Mouse (Mus musculus) inflammation-experienced regulatory T-cells, adult 6 months (primary cell): ENCODE results near the gene Pstpip1. TPM values are rescaled to one million over a fixed set of nuclear protein-coding genes. Genes with fewer than 3 reads are reported as not detected.
A peak's percentile ranks its signal among the peaks of the same experiment; 100 is the strongest.

ENCODE experiments used
- ATAC-seq: one replicate; pipeline ENCODE4 v1.8.0; 2017
- polyA plus RNA-seq, 3 experiments: library from polyadenylated mRNA; unstranded; fragments of 100-300 nt; shearing (Covaris generic); gene quantifications; one replicate each; pipeline ENCODE4 v1.2.1; 2017

Pstpip1 gene
- 10 to 100 TPM; 38.5 to 48.0 (median 46.2) TPM for polyA plus RNA-seq

DNA sequence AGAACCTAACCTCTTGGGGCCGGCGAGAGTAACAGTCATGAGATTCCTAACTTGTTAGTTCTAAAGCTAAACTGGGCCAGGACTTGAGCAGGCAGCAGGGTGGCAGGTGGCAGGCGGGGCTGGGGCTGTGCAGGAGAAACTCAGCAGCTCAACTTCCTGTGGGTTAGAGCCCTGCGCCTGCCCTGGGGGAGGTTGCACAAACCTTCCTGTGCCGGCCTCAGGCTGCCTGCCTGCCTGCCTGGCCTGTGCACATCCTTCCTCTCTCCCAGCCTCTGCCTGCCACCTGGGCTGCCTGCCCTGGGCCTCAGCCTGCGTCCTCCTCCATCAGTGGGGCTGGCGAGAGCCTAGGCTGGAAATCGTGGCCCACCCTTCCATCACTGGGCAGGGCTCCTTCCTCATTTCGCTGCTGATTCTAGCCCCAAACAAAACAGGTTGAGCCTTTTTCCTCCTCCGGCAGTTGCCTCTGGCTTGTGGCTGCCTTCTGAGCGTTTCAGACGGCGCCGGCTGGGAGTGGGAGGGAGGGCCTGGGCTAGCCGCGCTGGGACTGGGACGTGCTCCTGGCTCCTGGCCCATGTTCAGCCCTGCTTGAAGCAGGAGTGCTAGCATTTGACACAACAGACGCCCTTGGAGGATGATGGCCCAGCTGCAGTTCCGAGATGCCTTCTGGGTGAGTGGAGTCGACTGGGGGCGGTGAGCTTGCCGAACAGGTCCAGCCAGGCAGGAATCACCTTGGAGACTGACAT lies at the start of gene Pstpip1:
TSS of gene Pstpip1 (plus strand) at position 185 of the 743 bp plus-strand sequence.
- peak; percentile 95 for ATAC-seq

- peak; percentile 99 for ATAC-seq
Measured at GRCm38 (mm10) chr9:56041372-56042180, 48.2 kb upstream of the Pstpip1 start, which contains the start of gene Rcn2. Gene Rcn2 (plus strand): TSS chr9:56041845.

- ATAC-seq = peak; percentile 24
Measured at GRCm38 (mm10) chr9:56042181-56042621, 47.6 kb upstream of the Pstpip1 start.

GRCm38 (mm10) chr9:56053796-56054195 lies 36.0 kb upstream of the Pstpip1 start:
- no peak for ATAC-seq

GRCm38 (mm10) chr9:56056147-56056546 lies 33.6 kb upstream of the Pstpip1 start:
- ATAC-seq = no peak

- ATAC-seq = no peak
Measured at GRCm38 (mm10) chr9:56062336-56062735, 27.4 kb upstream of the Pstpip1 start.

DNA sequence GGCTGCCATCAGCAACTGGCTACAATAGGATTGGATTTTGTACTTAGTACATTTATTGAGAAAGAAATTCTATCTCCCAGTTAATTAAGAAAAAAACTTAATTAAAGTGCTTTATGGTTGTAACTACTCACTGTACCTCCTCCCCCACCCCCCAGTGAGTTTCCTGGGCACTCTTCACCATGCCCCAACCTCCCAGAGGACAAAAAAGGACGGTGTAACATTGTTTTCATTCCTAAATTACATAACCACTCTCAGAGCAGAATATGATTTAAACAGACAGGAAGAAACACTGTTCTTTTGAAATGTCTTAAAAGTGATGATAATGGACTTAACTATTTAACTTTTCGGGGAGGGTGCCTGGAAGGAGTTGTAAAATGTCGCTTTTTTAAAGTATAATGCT lies 24.8 kb upstream of the Pstpip1 start:
- ATAC-seq = no peak

- no peak for ATAC-seq
Measured at GRCm38 (mm10) chr9:56067964-56068363, 21.8 kb upstream of the Pstpip1 start.

- ATAC-seq = no peak
Measured at GRCm38 (mm10) chr9:56068630-56069029, 21.1 kb upstream of the Pstpip1 start.

GRCm38 (mm10) chr9:56072861-56073260 lies 16.9 kb upstream of the Pstpip1 start:
- ATAC-seq = no peak

- ATAC-seq = no peak
Measured at GRCm38 (mm10) chr9:56074863-56075262, 14.9 kb upstream of the Pstpip1 start.

DNA sequence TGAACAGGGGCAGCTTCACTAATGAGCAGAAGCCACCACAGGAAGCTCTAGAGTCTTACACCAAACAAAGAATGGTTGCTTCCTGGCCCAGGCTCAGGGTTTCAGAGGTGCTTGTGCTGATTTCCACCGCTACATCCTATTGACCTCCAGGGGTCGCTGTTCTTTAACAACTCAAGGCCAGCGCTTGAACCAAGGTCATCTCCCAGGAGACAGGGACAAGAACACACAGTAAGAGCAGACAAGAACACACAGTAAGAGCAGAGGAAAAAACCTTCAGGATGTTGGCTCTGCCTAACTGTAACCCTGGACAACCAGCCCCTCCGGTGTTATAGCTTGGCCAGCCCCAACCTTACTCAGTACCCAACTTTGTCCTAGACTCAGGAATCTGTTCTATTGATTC lies 14.5 kb upstream of the Pstpip1 start:
- peak; percentile 84 for ATAC-seq

DNA sequence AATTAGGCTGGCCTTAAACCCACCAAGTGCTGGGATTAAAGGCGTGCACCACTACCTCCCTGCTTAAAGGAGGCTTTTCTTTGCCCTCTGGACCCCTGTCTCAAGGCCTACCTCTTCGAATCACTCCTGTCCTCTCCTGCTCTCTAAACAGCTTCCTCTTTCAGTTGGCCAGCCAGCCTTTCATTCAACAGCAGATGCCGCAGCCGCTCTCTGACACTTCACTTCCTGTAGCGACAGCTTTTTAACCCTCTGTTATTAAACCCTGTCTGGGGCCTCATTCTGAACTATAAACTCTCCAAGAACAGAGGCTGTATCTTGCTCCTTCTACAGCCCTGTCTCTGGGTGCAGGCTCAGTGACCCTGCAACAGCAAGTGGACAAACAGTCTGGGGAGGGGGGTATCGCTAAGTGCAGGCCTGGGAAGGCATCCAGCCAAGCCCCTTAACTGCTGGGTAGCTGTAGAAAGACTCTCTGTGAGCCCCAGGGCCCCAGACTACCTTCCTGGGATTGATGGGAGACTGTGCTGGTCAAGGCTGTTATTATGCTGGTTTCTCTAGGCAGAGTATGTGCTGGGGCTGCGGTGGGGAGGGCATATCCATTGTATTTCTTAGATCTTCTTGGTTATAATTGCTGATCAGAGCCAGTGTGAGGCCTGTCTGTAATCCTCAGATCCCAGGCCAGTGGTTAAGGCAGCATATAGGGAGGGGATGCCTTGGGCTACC lies 13.7 kb upstream of the Pstpip1 start:
- ATAC-seq = peak; percentile 86

DNA sequence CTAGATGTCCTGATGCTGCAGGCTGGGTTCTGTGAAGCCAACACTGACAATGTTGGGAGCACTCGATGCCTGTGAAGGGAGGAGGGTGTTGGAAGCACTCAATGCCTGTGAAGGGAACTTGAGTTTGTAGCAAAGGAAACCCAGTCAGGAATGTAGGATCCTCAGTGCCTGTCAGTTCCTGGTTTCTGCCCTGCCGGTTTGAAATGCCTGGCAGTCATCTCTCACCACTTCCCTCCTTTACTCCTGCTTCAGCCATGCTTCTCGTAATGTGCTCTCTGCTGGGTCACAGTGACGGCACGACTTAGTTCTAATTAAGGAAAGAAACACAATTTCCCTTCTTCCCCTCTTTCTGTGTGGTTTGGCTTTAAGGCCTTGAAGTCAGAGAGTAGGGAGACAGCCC lies 10.2 kb upstream of the Pstpip1 start:
- ATAC-seq = no peak

GRCm38 (mm10) chr9:56086524-56086923 lies 3.2 kb upstream of the Pstpip1 start:
- ATAC-seq = no peak

DNA sequence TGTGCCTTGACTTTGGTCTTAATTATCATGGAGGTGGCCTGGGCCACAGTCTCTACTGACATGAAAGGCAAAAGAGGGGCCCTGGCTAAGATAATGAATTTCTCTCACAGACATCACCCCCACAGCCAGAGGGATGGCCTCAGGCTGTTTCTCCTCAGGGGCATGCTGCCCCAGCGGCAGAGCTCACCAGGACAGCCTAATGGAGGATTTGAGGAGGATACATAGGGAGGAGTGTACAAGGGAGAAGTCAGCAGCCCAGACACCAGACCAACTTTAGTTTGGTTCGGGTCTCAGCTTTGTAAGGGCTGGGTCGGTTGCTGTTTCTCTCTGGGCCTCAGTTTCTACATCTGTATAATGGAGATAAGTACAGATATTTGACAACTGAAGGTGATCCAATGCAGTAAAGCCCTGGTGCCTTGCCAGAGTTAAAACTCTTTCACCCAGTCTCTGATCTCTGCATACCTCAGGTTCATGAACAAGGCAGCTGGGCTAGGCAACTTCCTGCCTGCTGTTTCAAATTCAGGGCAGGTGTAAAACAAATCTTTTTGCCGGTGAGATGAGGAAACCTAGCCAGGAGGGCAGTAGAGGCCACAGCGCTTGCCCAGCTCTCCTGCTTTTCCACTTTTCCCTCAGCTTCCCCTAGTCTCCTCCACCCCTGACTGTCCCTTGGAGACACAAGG lies 924 bp downstream of the Pstpip1 start:
- peak; percentile 31 for ATAC-seq

DNA sequence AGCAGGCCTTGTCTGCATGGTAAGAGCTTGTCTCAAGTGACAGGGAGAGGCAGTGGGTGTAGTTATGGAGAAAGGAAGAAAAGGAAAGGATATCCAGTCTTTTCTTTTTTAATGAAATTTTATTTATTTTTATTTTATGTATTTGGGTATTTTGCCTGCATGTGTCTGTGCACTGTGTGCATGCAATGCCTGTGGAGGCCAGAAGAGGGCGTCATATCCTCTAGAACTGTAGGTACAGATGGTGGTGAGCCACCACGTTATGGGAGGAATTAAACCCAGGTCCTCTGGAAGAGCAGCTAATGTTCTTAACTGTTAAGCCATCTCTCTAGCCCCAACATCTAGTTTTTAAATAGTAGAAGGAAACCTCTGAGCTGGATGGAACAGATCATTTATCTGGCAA lies 2.3 kb downstream of the Pstpip1 start:
- ATAC-seq = no peak

- peak; percentile 74 for ATAC-seq
Measured at GRCm38 (mm10) chr9:56097584-56098298, 8.0 kb downstream of the Pstpip1 start.

DNA sequence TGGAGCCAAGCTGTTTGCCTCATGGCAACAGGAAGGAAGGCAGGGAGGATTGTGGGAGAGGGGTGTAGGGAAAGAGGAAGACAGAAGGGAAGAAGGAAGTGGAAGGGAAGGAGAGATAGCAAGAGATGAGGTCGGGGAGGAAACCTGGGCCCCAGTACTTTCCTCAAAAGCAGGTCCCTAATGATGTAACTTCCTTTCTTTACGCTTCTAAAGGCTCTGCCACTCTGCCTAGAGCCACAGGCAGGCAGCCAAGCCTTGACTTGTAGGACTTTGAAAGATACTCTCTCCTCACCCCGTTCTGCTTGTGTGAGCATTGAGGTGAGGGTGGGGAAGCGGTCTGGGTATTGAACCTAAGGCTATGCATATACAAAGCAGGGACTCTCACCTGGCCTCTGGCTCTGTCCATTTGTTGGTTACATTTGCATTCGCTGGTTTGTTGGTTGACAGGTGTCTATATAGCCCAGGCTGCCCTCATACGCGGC lies 10.3 kb downstream of the Pstpip1 start:
- ATAC-seq = peak; percentile 29

DNA sequence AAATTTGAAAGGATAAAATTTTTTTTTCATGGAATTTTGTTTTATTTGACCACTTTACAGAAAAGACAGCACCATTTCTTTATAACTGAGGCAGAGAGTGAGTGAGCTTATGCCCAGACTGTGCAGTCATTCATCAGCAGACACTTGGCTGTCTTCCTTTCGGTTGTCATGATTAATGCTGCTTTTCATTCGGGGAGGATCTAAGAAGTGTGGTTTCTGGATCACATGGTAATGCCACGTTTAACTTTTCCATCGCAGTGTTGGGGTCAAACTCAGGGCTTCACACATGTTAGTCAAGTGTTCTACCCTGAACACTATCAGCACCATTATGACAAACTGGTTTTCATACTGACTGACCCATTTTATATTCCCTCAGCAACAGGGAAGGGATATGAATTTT lies 11.3 kb downstream of the Pstpip1 start:
- no peak for ATAC-seq

DNA sequence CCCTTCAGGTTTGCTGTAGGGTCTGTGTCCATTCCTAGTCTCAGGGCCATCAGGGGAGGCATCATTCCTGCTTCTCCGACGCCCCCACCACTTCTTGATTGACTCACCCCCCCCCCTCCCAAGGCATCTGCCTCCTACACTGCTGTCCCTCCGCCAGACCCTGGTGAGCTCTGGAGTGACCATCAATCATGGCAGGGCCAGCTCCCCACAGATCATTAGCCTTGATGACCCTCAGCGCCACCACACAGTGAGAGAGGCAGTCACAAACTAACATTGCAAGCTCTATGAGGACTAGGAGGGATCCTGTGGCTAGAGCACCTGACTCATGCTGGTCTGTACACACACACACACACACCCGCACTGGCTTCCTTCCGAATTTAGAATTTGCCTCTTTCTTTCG lies 15.2 kb downstream of the Pstpip1 start:
- no peak for ATAC-seq
